Mouse (Mus musculus): ENCODE results near the gene Gpm6b. TPM values are rescaled to one million over a fixed set of nuclear protein-coding genes. Genes with fewer than 3 reads are reported as not detected.

The Gpm6b gene
- total RNA-seq, 2 experiments from 2014 or later: 14.6 to 16.1 TPM

DNA sequence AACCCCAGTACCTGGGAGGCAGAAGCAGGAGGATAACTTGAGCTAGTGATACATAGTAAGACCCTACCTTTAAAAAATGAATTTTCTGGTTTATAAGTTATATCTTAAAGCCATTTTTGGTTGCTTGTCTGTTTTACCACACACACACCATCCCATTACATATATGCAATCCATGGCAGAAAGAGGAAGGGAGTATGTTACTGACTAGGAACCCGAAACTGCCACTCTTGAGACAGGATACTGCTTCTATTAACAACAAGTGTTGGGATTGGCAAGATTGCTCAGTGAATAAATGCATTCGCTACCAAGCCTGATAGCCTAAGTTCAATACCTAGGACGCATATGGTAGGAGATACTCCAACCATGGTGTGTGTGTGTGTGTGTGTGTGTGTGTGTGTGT lies 117.6 kb downstream of the Gpm6b start:
- DNase-seq: no peak

DNA sequence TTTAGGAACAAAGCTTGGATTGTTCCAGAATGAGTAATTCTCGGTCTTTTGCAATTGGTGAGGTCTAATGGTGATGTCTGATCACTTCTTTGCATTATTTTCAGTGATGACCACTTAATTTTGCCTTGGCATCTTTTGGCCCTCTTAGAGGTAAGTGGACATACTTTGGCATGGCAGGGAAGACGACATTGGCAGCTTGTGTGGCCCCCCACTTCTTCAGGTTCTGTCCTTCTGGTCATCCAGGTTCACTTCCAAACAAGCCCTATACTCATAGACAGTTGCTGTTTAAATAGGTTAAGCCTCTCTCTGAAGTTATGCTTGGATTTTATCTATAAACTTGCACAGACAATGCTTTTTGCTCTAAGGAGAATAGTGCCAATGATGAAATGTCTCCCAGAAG lies 120.2 kb downstream of the Gpm6b start:
- no peak for DNase-seq

DNA sequence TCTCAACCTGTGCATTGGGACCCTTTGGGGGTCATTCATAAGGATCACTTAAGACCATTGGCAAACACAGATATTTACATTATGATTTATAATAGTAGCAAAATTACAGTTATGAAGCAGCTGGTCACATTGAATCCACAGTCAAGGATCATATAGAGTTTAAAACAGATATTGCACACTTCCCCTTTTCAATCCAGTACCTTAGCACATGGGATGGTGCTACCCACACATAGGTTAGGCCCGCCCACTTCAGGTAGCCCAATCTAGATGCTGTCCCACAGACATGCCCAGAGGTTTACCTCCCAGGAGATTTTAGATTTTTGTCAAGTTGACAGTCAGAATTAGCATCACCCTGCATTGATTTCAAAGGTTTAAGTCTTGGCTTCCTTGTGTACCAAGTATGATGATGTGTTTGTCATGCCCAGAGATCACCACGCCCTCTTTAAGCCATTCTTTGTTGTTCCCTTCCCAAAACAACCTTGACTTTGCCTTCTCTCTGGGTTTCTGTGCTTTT lies 121.3 kb downstream of the Gpm6b start:
- DNase-seq: no peak

DNA sequence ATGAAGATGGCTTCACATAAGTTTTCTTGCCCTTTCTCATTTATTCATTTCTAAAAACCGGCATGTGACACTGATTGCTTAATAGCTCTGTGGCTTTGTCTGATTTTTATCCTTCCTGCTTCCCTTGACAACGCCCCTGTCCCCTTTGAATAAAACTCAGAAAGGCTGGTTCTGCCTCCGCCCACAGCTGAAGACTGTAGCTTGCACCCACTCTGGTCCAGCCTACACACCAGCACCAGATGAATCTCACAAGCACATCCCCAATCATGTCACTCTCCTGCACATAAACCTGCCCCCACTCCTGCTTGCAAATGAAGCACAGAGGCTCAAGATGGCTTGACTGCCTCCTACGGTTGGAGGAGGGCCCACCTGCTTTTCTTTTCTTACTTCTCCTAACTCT lies 121.7 kb downstream of the Gpm6b start:
- DNase-seq: no peak

DNA sequence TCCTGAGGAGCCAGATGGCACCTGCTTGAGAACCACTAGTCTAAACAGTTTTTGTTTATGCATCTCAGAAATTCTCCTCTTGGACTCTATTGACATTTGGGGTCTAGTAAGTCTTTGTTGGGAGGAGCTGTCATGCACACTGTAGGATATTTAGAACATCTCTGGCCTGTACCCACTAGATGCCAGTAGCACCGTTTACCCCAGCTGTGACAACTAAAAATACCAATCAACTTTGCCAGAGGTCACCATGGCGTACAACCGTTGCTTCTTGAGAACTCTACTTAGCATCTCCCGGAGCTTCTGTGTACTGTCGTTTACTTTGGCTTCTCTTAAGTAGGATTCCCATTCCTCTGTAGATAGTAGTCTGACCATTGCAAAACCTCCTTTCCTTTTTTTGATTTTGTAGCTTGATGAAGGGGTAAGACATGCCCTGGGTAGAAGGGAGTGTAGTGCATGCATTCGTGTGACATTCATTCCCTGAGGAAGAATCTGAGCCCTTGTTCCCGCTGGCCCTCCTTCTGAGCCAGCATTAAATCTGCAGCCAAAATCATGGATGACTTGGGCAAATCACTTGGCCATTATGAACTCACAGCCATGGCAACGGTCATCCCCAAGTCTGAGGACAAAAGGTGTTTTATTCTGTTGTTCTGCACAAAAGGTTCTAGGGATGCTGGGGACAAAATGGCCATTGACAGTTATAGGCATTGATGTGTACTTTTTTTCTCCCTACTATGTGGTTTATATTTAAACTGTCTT lies 126.9 kb downstream of the Gpm6b start:
- no peak for DNase-seq

DNA sequence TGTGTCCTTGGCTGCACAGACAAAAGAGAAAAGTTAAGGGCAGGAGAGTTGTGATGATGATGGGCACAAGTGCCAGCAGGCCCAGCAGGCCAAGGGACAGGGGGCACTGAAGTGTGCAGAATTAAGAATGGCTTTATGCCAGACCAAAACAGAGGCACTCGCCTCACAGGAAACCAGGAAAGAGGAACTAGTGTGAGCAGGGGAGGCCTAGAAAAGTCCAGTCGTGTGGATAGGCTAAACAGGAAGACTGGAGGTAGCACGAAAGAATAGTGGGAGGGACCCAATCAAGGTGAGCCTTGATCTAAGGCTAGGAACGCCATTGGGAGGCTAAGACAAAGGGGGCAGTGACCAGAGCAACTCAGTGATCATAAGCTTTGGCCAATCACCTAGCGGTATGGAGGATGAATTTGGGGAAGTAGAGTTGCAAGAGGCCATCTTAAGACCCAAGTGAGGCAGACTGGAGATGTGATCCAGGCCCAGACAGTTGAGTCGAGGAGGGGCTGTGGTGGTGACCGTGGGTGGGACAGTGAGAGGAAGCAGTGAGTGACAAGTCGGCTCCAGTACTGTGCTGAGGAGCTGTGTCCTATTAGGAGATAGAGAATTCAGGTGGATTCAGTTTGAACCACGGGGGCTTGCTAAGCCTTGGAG lies 138.1 kb downstream of the Gpm6b start:
- no peak for DNase-seq

DNA sequence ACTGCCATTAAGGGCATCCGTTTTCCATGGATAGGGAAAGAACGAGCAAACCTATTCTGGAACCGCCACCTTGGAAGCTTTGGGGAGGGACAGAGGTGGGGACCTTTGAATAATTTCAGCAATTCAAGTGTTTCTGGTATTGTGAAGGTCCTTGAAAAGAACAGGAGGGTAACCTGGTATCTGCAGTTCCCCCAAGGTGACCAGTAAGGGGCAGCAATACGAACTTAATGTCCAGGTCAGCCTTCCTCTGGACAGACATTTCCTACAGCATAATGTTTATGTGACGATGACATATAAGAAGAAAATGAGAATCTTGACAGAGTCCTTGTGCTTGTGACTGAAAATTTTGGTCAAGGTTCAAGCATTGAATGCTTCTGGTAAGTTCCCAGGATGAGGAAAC lies 139.9 kb downstream of the Gpm6b start:
- no peak for DNase-seq

DNA sequence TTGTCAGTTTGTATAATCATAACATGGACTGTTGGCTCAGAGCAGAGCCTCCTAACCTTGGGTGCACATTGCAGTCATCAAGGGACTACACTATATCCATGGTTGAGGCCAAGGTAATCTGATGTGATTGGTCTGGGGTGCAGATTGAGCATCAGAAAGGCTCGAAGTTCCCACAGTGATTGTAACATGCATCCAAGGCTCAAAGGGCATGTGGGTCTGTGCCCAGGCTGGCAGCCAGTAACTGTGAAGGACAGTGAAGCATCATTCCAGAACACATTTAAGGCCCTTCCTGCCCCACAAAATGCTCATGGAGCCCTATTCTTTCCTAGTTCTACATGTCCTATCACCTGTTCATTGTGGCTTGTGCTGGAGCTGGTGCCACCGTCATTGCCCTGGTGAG lies 144.9 kb downstream of the Gpm6b start:
- peak; percentile 31 for DNase-seq

DNA sequence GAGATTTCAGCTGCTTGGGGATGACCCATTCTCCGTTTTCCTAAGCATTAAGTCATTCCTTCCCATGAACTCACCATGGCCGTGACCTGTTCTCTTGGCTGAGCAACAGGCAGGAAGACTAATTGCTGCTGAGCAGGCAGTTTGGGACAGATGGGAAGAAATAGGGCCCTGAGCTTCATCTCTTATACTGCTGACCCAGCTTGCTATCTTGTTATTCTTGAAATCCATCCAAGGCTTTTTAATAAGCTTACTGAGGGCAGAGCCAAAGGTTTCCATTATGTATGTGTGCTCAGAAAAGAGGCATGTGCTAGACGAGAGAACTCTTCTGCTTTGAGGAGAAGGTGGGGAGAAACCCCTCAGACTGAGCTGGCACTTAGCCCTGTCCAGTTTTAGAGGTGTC lies 146.2 kb downstream of the Gpm6b start:
- peak; percentile 57 for DNase-seq

DNA sequence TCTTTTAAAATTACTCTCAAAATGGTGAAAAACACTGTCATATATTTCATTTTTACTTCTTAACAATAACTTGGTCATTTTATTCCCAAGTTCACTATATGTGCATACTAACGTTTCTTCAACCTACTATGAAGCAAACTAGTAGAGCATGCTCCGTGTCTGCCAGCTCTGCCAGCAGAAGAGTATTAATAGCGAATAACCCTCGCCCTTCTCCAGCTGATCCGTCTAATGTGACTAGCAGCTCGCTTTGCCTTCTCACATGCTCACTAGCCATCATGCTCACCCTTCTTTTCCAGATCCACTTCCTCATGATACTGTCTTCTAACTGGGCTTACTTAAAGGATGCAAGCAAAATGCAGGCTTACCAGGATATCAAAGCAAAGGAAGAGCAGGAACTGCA lies 147.9 kb downstream of the Gpm6b start:
- DNase-seq: no peak

DNA sequence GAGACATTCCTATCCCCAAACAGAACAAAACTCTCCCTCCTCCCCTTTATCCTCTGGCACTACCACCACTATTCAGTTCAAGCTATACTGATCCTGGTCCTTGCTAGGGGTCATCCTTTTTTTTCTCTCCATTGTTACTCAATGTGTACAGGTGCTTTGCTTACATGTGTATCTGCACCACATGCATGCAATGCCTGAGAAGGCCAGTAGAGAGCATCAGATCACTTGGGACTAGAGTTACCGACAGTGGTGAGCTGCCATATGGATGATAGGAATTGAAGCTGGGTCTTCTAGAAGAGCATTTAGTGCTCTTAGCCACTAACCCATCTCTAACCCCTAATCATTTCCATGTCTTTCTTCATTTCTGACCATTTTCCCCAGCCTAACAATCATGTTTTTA lies 155.0 kb downstream of the Gpm6b start:
- DNase-seq: no peak

DNA sequence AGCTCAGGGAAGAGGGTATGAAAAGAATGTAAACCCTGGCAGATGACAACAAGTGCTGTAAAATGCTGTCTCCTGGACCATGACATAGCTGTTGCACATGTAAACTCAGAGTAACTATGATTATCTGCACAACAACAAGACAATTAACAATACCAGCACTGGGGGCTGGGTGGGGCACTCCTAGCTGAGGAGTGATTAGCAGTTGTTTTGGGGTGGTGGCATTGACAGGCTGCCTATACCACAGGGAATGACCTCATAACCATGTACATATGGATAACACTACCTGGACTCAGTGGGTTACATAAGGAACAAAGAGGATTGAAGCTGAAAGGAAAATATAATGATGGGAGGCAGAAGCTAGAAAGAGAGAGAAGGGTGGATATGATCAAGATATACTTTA lies 169.2 kb downstream of the Gpm6b start:
- no peak for DNase-seq

DNA sequence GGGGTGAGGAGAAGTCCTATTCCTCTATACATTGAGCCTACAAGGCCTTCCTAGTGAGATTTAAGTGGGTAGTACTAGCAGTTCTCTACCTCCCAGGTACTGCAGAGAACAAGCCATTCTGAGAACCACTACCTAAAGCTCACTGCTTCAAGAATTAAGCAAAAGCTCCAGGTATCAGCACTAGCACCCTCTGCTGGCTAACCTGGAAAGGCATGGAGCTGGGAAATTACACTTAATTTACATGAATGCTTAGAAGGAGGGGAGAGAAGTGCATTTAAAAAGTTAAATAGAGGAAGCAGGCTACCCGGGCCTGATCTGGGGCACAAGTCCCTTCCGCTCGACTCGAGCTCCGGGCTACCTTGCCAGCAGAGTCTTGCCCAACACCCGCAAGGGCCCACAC lies 177.5 kb downstream of the Gpm6b start:
- DNase-seq: peak; percentile 25

DNA sequence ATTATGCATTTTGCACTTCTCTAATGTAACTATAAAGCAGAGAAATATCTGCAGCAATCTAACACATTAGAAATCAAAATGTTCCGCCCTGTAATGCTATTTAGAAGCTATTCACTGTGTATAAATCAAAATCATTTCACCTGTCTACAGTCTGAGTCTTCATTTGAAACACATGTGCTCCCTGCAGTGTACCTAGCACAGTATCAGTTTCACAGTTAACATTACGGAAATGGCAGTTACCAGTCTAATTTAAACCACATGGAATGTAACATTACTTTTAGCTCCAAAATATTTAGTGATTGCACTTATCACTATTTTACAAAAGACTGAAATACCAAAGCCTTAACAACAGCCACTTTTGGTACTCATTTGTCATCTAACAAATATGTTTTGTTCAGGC lies 196.1 kb downstream of the Gpm6b start:
- DNase-seq: no peak

Other genes with a start within 250 kb of the Gpm6b start
- gene Gemin8, start 68.5 kb upstream of the Gpm6b start, total RNA-seq (2021): 10 to 100 TPM in 1 of 2 experiments, 1 to 10 TPM in 1; 9.8 to 10.5 TPM
- 10 to 100 TPM; 17.1 to 19.0 TPM for gene Trappc2, start 201.7 kb downstream of the Gpm6b start, total RNA-seq (2021)
- 1 to 10 TPM; 6.8 to 8.9 TPM for gene Ofd1, start 201.8 kb downstream of the Gpm6b start, total RNA-seq (2021)
- gene Rab9, start 241.0 kb downstream of the Gpm6b start, total RNA-seq (2021): 10 to 100 TPM; 49.8 to 58.6 TPM

All from adrenal gland, postnatal 10 days (tissue).